Mouse (Mus musculus): Measurements from ENCODE around the gene Gm10778.

Gene Gm10778

DNA sequence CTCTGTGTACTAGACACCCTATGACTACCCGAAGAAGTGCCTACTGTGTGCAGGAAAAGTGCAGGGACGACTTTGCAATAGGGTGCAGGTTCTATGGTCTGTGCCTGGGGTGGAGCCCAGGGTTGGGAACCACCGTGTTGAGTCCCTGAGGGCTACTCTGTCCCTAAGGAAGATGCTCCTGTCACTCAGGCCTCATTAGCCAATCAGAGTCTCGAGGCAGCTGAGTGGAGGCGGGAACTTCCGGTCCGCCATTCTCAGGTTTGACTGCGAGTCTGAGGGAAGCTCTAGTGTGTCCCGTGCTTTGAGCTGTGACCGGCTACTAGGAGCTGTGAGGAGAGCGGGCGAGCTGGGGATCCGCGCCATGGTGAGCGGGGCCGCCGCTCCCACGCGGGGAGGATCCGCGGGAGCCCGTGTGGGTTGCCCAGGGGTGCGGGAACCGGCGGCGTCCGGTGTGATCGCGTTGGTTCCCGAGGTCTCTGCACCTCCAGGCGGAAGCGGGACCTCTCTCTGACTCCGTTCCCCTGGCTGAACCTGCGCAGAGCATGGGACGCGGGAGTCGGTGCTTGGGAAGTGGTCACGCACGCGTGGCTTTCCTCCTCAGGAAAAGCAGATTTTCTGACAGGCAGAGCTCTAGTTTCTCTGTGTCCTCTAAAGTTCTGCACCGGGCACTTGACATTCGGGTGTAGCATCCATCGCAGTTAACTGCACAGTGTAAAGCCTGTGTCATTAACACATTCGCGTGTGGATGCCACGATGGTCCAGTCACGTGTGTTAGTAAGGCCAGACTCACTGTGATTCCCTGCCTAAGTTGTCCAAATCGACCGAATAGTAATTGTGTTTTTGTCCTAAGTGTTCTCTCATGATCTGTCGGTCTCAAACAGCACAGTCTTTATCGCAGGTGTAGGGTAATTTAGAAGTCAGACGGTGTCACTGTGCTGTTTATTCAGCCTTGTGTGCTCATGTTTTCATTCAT, at the start of gene Gm10778:
Gene Gm10778 (plus strand): TSS at position 257 of the 973 bp plus-strand sequence.
- peak; percentile 96 for DNase-seq (ENCODE audit: low read depth, low spot score)

DNA sequence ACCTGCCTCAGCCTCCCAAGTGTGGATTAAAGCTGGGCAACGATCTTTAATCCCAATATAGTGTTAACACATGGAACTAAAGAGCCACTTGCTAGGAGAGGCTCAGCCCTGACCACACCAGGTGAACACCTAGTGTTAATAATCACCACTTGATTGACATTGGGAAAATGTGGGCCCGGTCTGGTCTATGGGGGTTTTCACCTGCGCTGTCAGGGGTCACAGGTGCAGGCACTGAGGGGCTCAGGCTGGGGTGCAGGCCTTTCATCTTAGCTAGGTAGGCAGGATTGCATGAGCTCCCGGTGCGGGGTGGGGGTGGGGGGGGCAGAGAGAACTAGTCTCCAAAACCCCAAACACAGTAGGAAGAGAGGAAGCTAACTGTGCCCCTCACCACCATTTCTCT, 49.2 kb upstream of the Gm10778 start:
- no peak for DNase-seq (ENCODE audit: low read depth, low spot score)

GRCm38 (mm10) chr10:81600096-81600495, 48.8 kb upstream of the Gm10778 start:
- no peak for DNase-seq (ENCODE audit: low read depth, low spot score)

DNA sequence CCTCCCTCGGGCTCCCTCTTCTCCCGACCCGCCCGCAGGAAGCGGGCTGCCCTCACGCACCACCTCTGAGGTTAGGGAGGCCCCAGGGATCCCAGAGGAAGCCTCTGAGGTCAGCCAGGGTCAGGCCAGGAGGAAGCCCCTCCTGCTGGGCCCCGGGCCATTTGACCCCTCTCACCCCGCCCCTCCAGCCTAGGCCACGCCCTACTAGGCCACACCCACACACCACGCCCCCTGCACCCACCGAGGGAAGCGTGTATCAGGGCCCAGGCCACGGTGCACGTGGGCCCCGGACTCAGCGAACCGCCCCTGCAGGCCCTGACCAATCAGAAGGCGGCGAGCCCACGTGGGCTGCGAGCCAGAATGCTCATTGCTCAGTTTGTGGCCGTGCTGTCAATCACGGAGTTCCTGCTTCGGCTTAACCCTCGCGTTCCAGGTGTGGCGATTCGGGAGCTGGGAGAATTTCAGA, 48.1 kb upstream of the Gm10778 start, which contains the start of gene Tle6:
Gene Tle6 (minus strand): TSS at position 336 of the 466 bp plus-strand sequence.
- peak; percentile 100 for DNase-seq (ENCODE audit: low read depth, low spot score)

DNA sequence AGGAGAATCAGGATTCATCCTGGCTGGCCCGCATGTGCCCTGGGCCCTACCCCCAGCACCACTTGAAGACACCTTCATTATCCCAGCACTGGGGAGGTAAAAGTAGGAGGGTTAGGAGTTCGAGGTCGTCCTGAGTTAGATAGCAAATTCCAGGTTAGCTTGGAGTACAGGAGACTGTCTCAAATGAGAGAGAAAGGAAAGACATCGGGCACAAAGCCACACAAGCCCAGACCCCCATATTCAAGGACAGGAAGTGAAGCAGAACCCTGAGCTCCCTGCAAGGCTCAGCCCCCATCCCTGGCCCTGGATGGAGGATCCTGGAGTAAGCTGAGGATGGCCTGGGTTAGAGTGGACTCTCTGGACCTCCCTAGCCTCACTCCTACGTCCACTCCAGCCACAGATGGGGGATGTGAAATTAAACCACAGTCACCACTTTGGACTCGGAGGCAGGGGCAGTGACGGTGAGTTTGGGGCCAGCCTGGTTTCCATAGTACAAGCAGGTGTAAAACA, 47.4 kb upstream of the Gm10778 start:
- no peak for DNase-seq (ENCODE audit: low read depth, low spot score)

DNA sequence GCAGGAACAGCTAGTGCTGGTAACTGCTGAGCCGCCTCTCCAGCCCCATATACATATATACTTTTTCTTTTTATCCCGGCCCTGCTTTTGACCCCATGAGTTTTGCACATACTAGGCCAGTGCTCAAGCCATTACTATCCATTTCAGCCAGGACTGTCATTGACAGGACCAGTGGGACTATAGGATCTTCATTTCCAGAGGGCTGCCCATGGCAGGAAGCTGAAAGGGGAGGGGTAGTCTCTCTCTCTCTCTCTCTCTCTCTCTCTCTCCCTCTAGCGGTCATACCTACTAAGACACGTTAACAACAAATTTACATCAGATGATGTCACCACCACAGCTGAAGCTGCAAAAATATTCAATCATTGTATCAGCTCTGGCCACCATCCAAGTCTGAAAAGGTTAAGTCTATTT, 46.1 kb upstream of the Gm10778 start:
- peak; percentile 76 for DNase-seq (ENCODE audit: low read depth, low spot score)

DNA sequence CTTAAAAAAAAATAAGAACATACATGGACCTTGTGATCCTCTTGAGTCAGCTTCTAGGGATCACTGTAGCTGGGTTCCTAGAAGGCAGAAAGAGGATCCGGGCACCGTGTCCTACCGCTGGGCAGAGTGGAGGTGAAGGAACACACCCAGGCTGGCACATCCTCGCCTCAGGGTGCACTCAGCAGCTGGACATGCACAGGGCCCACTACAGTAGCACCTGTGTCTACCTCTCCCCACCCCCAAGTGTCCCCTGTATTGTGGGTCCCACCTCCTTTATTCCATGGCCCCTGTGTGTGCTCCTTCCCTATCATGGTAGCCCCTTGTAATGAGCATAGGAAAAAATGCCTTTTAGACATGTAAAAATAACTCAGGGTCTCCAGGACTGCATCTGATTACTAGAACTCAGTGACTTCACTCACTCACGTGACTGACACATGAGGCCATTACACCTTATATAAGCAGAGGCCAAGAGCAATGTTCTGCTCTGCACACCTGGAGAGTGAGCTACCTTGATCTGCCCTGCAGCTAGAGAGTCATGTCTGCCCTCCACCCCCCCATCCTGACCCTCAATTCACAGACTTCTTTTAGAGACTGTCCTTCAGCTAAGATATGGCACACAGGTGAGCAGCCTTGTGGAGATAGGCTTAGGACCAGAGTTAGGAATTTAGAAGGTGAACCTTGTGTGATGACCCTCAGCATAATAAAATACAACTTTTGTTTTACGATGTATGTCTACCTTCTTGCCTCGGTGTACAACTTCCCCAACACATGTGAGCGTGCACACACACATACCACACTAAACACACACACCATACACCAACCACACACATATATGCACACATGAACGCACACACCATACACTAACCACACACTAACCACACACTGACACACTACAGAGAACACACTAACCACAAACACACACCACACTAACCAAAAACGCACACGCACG, 44.6 kb upstream of the Gm10778 start:
- DNase-seq (ENCODE audit: low read depth, low spot score) = no peak

DNA sequence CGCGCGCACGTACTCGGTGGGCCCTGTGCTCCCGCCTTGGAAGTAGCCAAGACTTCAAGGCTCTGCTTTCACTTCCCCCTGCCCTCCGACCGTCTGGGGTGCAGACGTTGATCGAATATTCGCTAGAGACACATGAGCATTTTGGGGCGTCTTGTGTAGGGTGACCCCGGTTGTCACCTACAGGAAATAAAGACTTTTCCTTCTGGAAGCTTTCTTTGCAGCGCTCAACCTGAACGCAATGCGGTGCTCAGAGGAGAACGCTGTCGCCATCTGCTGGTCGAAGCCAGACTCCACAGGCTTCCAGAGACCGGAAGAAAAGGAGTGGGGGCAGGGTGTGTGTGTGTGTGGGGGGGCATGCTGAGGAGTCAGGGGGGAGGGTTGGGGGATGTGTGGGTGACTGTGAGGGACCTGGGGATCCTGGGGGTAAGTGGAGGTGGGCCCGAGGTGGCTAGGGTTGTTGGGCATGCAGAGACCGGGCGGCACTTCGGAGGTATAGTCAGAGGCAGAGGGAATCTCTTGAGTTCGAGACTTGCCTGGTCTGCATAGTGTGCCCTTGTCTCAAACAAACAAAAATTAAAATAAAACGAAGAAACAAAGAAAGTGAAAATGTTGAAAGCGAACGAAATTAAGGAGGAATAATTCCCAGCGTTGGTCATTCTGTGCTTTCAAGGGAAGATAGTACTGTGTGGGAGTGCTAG, 43.7 kb upstream of the Gm10778 start:
- DNase-seq (ENCODE audit: low read depth, low spot score) = peak; percentile 90

DNA sequence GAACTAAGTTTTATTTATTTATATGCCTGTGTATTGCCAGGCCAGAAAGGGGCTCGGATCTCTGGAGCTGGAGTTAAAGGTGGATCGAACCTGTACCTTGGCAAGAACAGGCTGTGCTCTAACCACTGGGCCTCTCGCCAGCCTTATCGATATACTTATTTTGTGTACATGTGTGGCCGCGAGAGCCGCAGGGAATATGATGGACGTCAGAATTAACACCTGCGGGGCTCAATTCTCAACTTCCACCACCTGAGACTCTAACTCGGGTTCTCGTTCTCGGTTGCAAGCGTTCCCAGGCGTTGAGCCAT, 43.2 kb upstream of the Gm10778 start:
- DNase-seq (ENCODE audit: low read depth, low spot score) = no peak

DNA sequence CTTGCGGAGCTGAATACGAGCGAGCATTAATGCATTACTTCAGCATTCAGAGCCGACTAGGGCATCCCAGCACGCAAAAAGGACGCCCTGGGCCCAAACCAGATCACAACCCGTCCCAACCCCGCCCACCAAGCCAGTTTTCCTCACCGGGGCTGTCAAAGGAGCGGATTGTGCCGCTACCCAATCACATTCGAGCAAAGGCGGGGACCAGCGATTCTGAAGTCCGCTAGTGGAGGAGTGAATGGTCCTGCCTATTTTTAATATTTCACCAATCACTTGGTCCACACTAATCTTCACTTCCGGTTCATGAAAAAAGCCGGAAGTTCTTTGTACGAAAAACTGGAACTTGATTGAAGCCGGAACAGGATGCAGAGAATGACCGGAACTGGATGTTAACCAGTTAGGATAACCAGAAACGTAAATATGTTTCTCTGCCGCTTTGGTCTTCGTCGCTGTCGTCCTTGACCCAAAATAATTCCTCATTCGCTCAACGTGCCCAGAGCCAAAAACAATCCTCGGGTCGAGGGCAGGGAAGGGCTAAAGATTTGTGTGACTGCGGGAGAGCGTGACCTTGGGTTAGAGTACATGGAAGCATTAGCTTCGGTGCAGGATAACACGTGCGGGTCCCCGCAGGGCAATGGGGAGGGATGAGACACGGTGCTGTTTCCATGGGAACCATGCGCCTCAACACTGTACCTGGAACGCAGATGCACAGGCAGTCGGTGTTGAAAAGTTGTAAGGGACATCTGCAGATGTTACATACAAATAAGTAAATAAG, 42.7 kb upstream of the Gm10778 start, which contains the start of gene BC025920:
Gene BC025920 (plus strand): TSS at position 297 of the 778 bp plus-strand sequence.
- peak; percentile 98 for DNase-seq (ENCODE audit: low read depth, low spot score)

- no peak for DNase-seq (ENCODE audit: low read depth, low spot score)
Observed at GRCm38 (mm10) chr10:81608308-81608707, 40.6 kb upstream of the Gm10778 start.

DNA sequence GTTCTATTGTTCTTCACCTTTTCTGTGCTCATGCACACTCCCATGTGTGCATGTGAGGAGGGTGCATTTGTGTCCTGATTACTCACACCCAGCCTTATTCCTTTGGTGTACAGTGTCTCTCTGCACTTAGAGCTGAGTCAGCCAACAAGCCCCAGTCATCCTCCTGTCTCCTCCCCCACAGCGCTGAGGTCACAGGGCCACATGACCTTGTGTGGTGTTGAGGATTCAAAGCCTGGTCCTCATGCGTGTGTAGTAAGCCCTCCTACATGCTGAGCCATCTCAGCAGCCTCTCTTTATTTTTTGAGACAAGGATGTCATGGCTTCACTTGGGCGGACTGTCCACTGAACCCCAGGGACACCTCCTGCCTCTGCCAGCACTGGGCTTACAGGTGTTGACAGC, 36.1 kb upstream of the Gm10778 start:
- DNase-seq (ENCODE audit: low read depth, low spot score) = peak; percentile 72

DNA sequence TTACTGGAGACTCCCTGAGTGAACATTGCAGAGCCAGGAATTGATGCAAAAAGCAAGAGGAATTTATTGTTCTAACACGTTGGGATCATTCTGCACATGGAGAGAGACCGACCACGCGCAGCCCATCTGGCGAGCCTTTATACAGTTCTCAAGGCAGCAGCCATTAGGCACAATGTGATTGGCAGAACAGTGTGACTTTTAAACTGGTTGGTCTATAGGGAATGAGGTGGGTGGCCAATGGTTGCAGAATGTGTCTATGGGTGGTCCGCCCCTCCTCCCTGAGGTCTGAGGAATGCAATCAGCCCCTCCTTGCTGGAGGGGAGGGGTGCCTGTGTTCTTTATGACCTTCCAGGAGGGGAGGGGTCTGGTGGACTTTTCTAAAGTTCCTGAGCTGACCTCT, 33.4 kb upstream of the Gm10778 start:
- DNase-seq (ENCODE audit: low read depth, low spot score) = peak; percentile 94

DNA sequence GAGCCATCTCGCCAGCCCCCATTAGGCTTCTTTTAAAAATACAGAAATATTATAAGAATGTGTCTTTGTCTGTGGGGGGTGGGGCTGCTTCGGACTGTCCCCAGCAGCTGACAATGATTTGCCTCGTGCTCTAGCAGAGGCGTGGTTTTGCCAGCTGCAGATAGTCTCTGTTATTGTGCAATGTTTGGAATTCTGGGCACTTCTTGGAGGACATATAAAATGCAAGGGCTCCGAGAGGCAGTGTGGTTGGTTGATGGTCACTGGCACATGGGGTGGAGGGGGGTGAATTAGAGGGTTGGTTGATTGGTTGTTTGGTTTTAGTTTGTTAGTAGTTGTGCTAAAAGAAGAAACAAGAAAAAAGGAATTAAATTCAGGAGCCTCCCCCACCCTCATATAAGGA, 28.9 kb upstream of the Gm10778 start:
- no peak for DNase-seq (ENCODE audit: low read depth, low spot score)

DNA sequence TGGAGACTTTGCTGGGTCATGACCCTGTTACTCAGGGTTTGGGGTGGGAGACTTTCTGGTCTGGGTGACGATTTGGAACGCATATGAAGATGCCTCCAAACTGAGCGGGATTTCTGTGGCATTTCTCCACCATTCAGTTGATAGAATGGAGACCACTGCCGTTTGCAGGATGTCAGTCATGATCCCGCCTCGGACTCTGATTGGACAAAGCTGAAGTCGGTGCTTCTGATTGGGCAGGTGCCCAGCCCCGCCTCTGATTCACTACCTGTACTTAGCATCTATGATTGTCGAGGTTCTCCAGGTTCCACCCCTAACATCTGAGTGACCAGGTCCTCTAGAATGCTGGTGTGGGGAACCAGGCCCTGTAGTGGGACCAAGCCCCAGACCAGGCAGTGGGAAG, 28.1 kb upstream of the Gm10778 start:
- DNase-seq (ENCODE audit: low read depth, low spot score) = peak; percentile 76

- DNase-seq (ENCODE audit: low read depth, low spot score) = peak; percentile 93
Observed at GRCm38 (mm10) chr10:81623441-81623840, 25.4 kb upstream of the Gm10778 start.

GRCm38 (mm10) chr10:81626101-81626993, 22.5 kb upstream of the Gm10778 start:
- peak; percentile 83 for DNase-seq (ENCODE audit: low read depth, low spot score)

DNA sequence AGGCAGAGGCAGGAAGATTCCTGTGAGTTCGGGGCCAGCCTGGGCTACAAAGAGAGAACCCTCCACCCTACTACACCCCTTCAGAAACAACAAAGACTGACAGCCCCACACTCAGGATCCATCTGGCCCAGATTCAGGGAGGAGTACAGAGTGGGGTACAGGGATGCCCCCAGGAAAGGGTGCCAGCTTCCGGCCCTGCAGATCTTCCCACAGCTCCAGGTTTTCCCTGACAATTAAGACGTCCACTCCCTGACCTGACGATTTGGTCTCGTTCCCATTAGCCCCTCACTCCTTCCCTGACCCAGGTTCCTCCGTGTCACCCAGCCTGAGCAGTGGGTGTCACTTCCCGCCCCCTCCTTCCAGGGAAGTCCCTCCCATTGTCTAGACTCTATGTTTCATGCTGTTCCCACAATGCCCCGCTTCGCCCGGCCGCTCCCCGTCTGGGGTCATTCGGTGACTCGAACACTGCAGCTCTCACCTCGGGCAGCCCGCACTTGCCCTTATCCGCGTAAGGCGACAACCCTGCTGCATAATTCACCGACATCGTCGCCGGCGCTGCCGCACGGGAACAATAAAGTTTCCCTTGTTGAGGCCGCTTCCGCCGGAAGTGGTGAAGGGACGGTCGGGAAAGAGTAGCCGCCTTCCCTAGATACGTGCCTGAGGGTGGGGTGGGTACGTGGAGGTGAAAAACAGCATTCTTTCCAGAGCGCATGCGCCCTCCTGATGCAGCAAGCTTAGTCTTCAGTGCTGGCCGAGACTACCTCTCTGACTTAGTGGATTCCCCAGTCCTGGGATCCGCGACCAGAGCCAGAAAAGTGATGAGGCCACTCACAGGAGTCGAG, 21.6 kb upstream of the Gm10778 start, which contains the start of gene Sirt6:
Gene Sirt6 (minus strand): TSS at position 804 of the 842 bp plus-strand sequence.
- peak; percentile 98 for DNase-seq (ENCODE audit: low read depth, low spot score)

Data from ZHBTc4 (cell line).